In genomic region chr8:118849515-118849914, GRCm38 (mm10) we compare ENCODE assay signal across 9 mouse cellular contexts.
DNase-seq lines count a peak whose midpoint lies in the region.
"Had no signal": no experiment of that assay in that cellular context is flagged by ENCODE, and none has a peak within 500 bp of the region (broad histone marks: within the 10 kb centered on the region; RNA-seq: fewer than 3 reads in every experiment).

No protein-coding gene starts in this region.

- DNase-seq in gastrocnemius, postnatal 4 days (ENCODE audit: low spot score in 2 of 2) = peak; percentile 17 to 27
- no peak for DNase-seq in gastrocnemius, postnatal 25 days
- peak; percentile 6 for DNase-seq in ovary, postnatal 14 days (ENCODE audit: low spot score)
- DNase-seq in ovary, postnatal 10 days (ENCODE audit: low spot score) = no peak
- peak; percentile 46 to 48 for DNase-seq in kidney, adult 8-10 months
- peak; percentile 37 for DNase-seq in right cerebral cortex, postnatal 25 days
- no peak for DNase-seq in adipocyte (ENCODE audit: low spot score)
- no peak for DNase-seq in thymus, postnatal 36 days
- DNase-seq: lung, postnatal 36 days had no signal

Comparison
In these comparisons a context has a peak if more than half of its experiments do, and no peak if none do; other contexts are left out.
1. DNase-seq: peak in gastrocnemius, postnatal 4 days (2 of 2), ovary, postnatal 14 days (single experiment), kidney, adult 8-10 months (2 of 2) and right cerebral cortex, postnatal 25 days (single experiment); none in gastrocnemius, postnatal 25 days (single experiment), ovary, postnatal 10 days (single experiment), adipocyte (single experiment) and thymus, postnatal 36 days (0 of 2).